Mouse (Mus musculus): ENCODE data around the gene Ica1.

The Ica1 gene

GRCm38 (mm10) chr6:8778296-8778649 lies at the start of gene Ica1:
Ica1 (minus strand) TSS chr6:8778488.
- peak; percentile 27 for DNase-seq (ENCODE audit: low read depth)

DNA sequence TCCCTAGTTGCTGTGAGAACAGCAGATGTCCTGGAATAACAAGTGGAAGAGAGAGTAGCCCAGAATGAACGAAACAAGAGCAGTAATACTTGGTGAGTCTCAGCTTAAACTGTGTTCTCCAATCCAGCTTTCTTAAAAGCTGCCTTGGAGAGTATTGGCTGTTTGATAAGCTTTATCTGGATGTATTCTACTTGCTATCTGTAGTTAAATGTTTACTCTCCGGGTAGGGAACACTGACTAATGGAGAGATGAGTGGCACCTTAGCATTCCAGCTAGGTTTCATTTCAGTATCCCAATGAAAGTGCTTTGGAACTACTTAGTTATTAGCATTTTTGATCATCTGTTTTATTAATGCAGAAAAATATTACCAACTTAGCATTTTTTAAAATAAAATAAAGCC lies 41.6 kb upstream of the Ica1 start:
- DNase-seq (ENCODE audit: low read depth): no peak

DNA sequence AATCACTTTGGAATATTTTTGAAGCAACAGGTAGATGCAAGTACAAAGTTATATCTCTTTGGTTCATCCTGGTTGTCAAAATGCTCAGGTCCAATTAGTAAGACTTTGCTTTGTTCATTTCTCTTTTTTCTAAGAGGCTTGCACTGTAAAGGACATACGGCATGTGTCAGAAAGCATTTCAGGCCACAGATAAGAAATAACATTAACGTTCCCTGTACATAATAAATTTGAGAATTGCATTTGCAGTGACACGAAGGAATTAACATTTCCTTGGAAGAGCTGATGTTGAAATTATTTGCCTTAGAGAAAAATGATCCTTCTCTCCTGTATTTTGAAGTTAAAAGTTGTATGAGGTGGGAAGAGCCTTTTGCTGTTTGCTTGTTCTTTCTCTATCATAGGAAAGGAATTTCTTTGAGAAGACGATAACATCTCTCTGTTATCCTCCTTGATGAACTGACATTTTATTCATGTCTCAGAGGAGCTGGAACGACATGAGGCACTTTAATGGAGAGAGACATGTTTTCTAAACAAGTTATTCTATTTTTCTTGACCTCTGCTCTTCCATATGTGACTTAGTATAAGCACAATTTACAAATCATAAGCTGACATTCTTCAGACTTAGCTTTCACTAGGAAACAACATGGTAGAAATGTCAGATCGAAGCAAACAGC lies 36.2 kb upstream of the Ica1 start:
- no peak for DNase-seq (ENCODE audit: low read depth)

GRCm38 (mm10) chr6:8802561-8803150 lies 24.4 kb upstream of the Ica1 start:
- DNase-seq (ENCODE audit: low read depth): no peak

GRCm38 (mm10) chr6:8792385-8792784 lies 14.1 kb upstream of the Ica1 start:
- no peak for DNase-seq (ENCODE audit: low read depth)

GRCm38 (mm10) chr6:8791781-8792180 lies 13.5 kb upstream of the Ica1 start:
- no peak for DNase-seq (ENCODE audit: low read depth)

DNA sequence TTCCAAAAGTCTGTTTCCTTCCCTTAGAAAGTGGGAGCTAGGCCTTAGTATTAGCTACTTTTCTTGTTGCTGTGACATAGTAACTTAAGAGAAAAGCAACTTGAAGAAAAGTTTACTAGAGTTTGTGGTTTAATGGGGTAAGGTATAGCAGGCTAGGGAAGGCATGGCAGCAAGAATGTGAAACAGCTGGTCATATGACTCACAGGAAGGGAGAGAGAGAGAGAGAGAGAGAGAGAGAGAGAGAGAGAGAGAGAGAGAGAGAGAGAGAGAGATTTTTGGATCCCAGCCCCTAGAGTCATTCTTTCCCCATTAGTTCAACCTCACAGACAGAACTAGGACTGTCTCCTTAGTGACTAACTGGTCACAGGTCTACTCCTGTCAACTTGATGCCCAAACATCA lies 2.3 kb upstream of the Ica1 start:
- DNase-seq (ENCODE audit: low read depth): no peak

DNA sequence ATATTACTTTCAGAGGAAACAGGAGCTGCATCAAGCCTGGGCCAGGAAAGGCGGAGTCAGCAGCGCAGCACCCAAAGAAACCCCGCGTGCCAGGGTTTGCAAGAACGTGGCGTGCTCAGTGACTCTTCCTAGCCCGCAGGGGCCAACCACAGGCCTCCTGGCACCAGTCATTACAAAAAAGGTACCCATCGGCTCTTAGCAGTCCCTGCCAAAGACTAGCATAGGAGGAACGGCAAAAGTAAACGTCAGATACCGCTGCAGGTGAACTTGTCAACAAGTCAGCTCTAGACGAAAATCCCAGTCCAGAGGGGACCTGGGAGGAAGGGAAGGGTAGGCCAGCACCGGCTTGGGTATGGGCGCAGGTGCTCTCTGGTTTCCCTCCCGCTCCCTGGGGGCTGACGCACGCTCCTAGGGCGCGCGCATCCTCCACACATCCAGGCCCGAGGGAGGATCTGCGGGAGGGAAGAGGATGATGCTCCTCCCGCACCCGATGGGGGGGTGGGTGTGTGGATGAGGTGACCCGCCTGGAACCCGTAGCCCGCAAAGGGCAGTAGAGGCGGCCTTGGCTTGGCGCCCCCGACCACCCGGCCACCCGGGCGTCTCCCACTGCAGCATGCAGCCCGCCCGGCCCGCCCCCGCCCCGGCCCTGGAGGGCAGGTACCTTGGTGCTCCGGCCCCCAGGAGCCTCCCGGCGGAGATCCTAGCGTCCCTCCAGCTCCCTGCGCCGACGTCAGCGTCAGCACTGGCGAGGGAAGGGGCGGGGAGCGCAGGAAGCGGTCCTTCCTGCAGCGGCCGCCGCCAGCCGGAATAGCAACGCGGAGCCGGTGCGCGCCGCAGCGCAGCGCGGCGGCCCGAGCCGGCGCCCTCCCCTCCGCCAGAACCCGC lies 635 bp downstream of the Ica1 start:
- DNase-seq (ENCODE audit: low read depth): peak; percentile 43

DNA sequence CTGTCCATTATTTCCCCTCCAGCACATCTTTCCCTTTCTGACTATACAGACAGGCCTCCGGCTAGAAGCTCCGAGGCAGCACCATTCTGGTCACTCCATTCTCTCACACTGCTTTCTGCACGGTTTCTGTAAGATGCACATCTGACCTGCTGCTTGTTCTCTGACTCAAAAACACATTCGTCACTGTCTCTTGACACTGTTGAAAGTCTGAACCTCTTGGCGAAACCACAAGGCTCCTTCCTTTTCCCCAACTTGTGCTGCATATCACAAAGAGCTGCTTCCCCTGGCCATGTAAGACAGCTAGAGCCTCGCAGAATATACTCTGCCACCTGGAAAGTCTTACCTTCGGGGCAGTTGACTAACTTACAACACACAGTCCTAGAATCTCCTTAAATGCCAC lies 6.7 kb downstream of the Ica1 start:
- no peak for DNase-seq (ENCODE audit: low read depth)

- DNase-seq (ENCODE audit: low read depth): no peak
Observed at GRCm38 (mm10) chr6:8770341-8770740, 7.9 kb downstream of the Ica1 start.

DNA sequence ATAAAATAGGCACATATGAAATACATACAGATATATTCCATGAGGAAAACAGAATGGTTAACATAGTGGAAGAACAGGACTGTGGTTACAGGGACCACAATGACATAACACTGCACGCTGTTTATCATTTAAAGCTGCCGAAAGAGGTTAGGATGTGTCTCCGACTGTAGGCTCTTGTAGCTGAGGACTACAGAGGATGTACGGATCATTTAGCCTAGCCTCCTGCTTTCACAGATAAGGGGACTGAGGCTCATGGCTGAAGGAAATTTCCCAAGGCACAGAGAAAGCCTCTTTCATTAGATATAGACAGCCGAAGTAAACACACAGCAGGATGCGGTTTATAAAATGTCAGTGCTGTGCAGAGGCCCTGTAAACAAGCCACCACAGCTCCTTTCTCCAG lies 8.5 kb downstream of the Ica1 start:
- DNase-seq (ENCODE audit: low read depth): no peak

DNA sequence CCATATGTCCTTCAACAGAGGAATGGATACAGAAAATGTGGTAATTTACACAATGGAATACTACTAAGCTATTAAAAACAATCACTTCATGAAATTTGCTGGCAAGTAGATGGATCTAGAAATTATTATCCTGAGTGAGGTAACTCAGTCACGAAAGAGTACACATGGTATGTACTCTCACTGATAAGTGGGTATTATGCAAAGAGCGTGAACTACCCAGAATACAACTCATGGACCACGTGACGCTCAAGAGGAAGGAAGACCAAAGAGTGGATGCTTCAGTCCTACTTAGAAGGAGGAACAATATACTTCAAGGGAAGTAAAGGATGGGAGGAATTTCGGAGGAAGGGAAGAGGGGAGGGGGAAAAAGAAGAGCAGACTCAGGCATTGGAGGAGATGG lies 11.6 kb downstream of the Ica1 start:
- no peak for DNase-seq (ENCODE audit: low read depth)

GRCm38 (mm10) chr6:8765801-8766200 lies 12.5 kb downstream of the Ica1 start:
- no peak for DNase-seq (ENCODE audit: low read depth)

GRCm38 (mm10) chr6:8765064-8765463 lies 13.2 kb downstream of the Ica1 start:
- DNase-seq (ENCODE audit: low read depth): no peak

GRCm38 (mm10) chr6:8760708-8761294 lies 17.5 kb downstream of the Ica1 start:
- no peak for DNase-seq (ENCODE audit: low read depth)

GRCm38 (mm10) chr6:8759901-8760300 lies 18.4 kb downstream of the Ica1 start:
- no peak for DNase-seq (ENCODE audit: low read depth)

GRCm38 (mm10) chr6:8755760-8756276 lies 22.5 kb downstream of the Ica1 start:
- no peak for DNase-seq (ENCODE audit: low read depth)

DNA sequence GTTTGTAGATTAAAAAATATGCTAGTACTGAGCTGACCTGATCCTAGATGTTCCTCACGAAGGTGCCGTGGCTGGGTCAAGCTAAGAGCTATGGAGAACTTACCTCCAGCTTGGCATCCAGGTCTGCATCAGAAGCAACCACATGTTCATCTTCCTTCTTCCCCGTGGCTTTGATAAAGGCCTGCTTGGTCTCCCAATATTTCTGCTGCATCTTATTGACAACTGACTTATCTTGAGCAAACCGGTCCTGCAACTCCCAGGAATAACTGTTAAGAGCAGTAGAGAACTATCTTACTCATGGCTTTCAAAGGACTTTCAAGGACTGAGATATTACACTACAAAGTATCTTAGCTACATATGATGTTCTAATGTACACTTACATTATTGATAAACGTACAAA lies 23.8 kb downstream of the Ica1 start:
- DNase-seq (ENCODE audit: low read depth): no peak

GRCm38 (mm10) chr6:8753723-8754036 lies 24.6 kb downstream of the Ica1 start:
- DNase-seq (ENCODE audit: low read depth): no peak

- DNase-seq (ENCODE audit: low read depth): no peak
Observed at GRCm38 (mm10) chr6:8752984-8753722, 25.1 kb downstream of the Ica1 start.

- DNase-seq (ENCODE audit: low read depth): no peak
Observed at GRCm38 (mm10) chr6:8744886-8745285, 33.4 kb downstream of the Ica1 start.

- no peak for DNase-seq (ENCODE audit: low read depth)
Observed at GRCm38 (mm10) chr6:8744273-8744785, 34.0 kb downstream of the Ica1 start.
